Mouse (Mus musculus): ENCODE results near the gene Ap1m2. TPM values are rescaled to one million over a fixed set of nuclear protein-coding genes. Genes with fewer than 3 reads are reported as not detected.

The Ap1m2 gene
- polyA plus RNA-seq, 1 experiment from 2014 or later: 2.2 TPM

DNA sequence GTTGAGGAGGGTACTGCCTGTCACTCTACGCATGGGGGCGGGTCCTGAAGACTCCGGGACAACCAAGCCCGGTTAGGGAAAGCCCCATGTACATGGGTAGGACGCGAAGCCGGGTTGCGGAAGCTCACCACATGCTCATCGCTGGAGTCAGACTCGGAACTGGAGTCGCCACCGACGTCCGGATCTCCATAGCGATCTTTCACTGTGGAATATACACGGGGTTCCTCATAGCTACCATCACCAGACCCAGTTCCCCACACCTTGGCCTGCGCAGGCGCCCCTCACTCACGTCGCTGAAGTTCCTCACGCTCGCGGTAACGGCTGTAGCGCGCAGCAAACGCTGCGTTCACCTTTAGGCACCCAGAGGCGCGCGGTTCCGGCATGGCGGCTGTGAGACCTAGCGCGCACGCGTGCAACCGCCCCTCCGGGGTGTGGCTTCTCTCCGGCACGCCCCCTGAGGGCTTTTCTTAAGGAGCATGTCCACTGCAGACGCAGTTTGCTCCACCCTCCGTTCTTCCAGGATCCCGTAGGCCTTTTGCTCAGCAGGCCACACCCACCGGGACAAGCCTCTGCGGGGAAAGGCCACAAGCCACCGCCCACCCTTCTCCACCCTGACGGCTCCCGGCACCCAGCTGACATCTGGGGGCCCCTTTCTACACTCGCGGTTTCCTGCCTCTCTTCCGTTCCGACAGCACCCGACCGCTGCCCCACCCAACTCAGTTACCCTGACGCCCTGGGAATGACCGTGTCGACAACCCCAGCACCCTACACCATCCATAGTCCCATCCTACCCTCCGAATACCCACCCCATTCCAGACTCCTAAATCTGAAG, 24.4 kb downstream of the Ap1m2 start, which contains the start of gene Kri1:
Kri1 (minus strand) TSS at position 399 of the 832 bp plus-strand sequence.
- 1% methylated on average over 59 of the region's 59 CpGs for WGBS
- H3K27me3 ChIP-seq (ENCODE audit: control insufficient read depth, insufficient read depth, low read length): no peaks in the 10 kb centered on the region
- DNase-seq (ENCODE audit: low spot score) (peak; percentile 96), ATAC-seq (ENCODE audit: low FRiP score) (peak; percentile 82)
- peaks cover 33% of the 10 kb centered on the region for H3K4me1 ChIP-seq (replicated peaks; ENCODE audit: control insufficient read depth, insufficient read depth, low read length)
- H3K36me3 ChIP-seq (replicated peaks; ENCODE audit: control insufficient read depth, insufficient read depth): peaks cover 26% of the 10 kb centered on the region
- H3K4me2 ChIP-seq (replicated peaks): peak within 1 kb of the TSS; percentile 72
- no peaks in the 10 kb centered on the region for H3K9me3 ChIP-seq (ENCODE audit: control insufficient read depth, low read length)
- H3K9ac ChIP-seq: peak within 1 kb of the TSS; percentile 66
- H3K4me3 ChIP-seq (replicated peaks; ENCODE audit: low read length): peak within 1 kb of the TSS; percentile 51
- peak within 1 kb of the TSS; percentile 87 for H3K27ac ChIP-seq

DNA sequence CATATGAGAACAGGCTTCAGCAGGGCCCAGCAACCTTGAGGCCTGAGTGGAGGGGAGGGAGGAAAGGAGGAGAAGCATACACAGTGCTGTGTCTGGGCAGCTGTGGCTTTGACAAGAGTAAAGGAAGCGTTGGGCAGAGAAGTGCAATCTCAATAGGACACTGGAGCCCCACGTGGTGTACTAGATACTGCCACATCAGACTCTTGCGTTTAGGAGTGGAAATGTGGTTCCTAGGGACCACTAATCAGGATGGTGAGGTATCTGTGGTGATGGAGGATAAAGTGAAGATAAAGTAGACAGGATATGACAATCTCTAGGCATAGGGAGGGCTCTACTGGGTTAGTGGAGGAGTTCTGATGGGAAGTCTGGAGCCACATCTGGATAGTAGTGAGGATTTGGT, 25.4 kb downstream of the Ap1m2 start:
- peak overlapping the region; percentile 72 for H3K4me2 ChIP-seq (replicated peaks)
- H3K27ac ChIP-seq: peak overlapping the region; percentile 87; the same call in 1 of the 2 replicates
- H3K36me3 ChIP-seq (replicated peaks; ENCODE audit: control insufficient read depth, insufficient read depth): peaks cover 35% of the 10 kb centered on the region
- peak overlapping the region; percentile 66 for H3K9ac ChIP-seq
- H3K9me3 ChIP-seq (ENCODE audit: control insufficient read depth, low read length): no peaks in the 10 kb centered on the region
- ATAC-seq (ENCODE audit: low FRiP score) (no peak), DNase-seq (ENCODE audit: low spot score) (no peak)
- H3K4me3 ChIP-seq (replicated peaks; ENCODE audit: low read length): peak overlapping the region; percentile 51
- H3K27me3 ChIP-seq (ENCODE audit: control insufficient read depth, insufficient read depth, low read length): no peaks in the 10 kb centered on the region
- peaks cover 33% of the 10 kb centered on the region for H3K4me1 ChIP-seq (replicated peaks; ENCODE audit: control insufficient read depth, insufficient read depth, low read length)
- WGBS: 65% methylated on average over 3 of the region's 3 CpGs

DNA sequence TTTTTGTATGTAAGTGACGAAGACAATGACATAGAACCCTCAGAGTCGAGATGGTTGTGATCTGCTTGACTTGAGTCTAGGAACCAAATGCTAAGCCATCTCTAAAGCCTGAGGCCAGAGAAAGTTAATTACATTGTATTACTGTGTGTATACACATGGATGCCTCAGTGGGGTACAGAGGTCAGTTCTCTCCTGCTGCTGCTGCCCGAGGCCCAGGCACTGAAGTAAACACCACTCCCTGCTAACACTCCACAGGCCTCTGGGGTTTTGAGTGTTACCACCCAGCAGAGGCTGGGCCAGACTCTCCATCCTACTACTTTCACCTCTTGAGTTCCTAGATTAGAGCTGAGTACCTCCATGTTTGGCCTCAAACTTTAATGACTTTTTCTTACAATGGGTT, 28.1 kb downstream of the Ap1m2 start:
- Histone ChIP-seq H3K9ac (no peak overlapping the region), H3K36me3 (replicated peaks; ENCODE audit: control insufficient read depth, insufficient read depth) (peaks cover 62% of the 10 kb centered on the region), H3K4me1 (replicated peaks; ENCODE audit: control insufficient read depth, insufficient read depth, low read length) (peaks cover 20% of the 10 kb centered on the region)

DNA sequence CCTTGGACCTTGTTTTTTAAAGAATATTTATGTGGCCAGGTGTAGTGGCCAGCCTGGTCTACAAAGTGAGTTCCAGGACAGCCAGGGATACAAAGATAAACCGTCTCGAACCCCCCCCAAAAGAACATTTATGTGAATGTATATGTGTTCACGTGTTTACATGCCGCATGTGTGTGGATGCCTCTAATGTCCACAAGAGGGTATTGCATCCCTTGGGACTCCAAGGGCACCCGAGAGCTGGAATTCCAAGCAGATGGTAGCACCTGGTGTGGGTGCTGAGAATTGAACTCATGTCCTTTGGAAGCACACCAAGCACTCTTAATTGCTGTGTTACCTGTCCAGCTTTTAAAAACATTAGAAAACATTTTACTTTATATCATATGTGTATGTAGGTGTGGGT, 28.5 kb downstream of the Ap1m2 start:
- Histone ChIP-seq H3K27ac (no peak overlapping the region), H3K27me3 (ENCODE audit: control insufficient read depth, insufficient read depth, low read length) (no peaks in the 10 kb centered on the region), H3K9ac (no peak overlapping the region), H3K4me2 (replicated peaks) (no peak overlapping the region), H3K4me3 (replicated peaks; ENCODE audit: low read length) (no peak overlapping the region), H3K36me3 (replicated peaks; ENCODE audit: control insufficient read depth, insufficient read depth) (peaks cover 66% of the 10 kb centered on the region), H3K4me1 (replicated peaks; ENCODE audit: control insufficient read depth, insufficient read depth, low read length) (peaks cover 16% of the 10 kb centered on the region), H3K9me3 (ENCODE audit: control insufficient read depth, low read length) (no peaks in the 10 kb centered on the region)
- ATAC-seq (ENCODE audit: low FRiP score) (no peak), DNase-seq (ENCODE audit: low spot score) (no peak)
- WGBS: 96% methylated on average over 5 of the region's 5 CpGs

More for the DNA sequence above, 28.1 kb downstream of the Ap1m2 start:
- H3K9me3 ChIP-seq (ENCODE audit: control insufficient read depth, low read length): no peaks in the 10 kb centered on the region
- H3K4me2 ChIP-seq (replicated peaks): no peak overlapping the region
- no peaks in the 10 kb centered on the region for H3K27me3 ChIP-seq (ENCODE audit: control insufficient read depth, insufficient read depth, low read length)
- no peak overlapping the region for H3K27ac ChIP-seq
- DNase-seq (ENCODE audit: low spot score) (no peak), ATAC-seq (ENCODE audit: low FRiP score) (no peak)
- 81% methylated on average over 3 of the region's 3 CpGs for WGBS
- H3K4me3 ChIP-seq (replicated peaks; ENCODE audit: low read length): no peak overlapping the region

DNA sequence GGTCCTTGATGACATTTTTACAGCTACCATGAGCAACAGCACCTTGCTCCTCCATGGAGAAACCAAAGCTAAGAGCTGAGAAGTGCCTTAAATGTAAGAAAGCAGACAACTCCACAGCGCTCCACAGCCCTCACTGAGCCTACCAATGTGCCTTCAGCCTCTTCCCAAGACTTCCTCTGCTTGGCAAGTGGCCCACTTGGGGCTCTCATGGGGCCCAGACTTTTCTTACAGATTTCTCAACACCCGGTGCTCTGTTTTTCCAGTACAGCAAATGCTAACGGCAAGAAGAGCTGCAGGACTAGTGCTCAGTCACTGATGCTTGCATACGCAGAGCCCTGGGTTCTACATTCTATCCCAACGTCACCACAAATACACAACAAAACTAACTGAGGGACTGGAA, 34.4 kb downstream of the Ap1m2 start:
- no peak for DNase-seq (ENCODE audit: low spot score)
- H3K36me3 ChIP-seq (replicated peaks; ENCODE audit: control insufficient read depth, insufficient read depth): peaks cover 93% of the 10 kb centered on the region

DNA sequence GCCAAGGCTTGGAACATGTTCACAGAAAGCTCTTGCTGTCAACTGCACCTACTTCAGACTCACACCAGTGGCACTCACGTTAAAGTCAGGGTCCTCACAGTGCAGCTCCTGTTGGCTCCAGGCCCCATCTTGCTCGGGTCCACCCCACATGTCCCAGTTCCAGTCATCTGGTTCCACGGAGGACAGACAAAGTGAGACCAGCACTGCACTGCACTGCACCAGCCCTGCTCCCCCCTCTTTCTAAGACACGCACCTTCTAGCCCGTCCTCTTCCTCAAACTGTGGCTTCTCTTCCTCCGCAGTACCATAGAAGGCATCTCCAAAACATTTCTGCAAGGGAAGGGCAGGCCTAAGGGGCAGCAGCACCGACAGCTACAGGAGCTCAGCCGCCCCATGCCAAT, 35.8 kb downstream of the Ap1m2 start:
- Histone ChIP-seq H3K9me3 (ENCODE audit: control insufficient read depth, low read length) (no peaks in the 10 kb centered on the region), H3K27ac (no peak overlapping the region), H3K4me2 (replicated peaks) (no peak overlapping the region), H3K4me3 (replicated peaks; ENCODE audit: low read length) (no peak overlapping the region), H3K4me1 (replicated peaks; ENCODE audit: control insufficient read depth, insufficient read depth, low read length) (no peaks in the 10 kb centered on the region), H3K9ac (no peak overlapping the region), H3K27me3 (ENCODE audit: control insufficient read depth, insufficient read depth, low read length) (no peaks in the 10 kb centered on the region), H3K36me3 (replicated peaks; ENCODE audit: control insufficient read depth, insufficient read depth) (peaks cover 94% of the 10 kb centered on the region)
- DNase-seq (ENCODE audit: low spot score): no peak
- 92% methylated on average over 8 of the region's 8 CpGs for WGBS
- no peak for ATAC-seq (ENCODE audit: low FRiP score)

More for the DNA sequence above, 34.4 kb downstream of the Ap1m2 start:
- H3K9ac ChIP-seq: no peak overlapping the region
- H3K27me3 ChIP-seq (ENCODE audit: control insufficient read depth, insufficient read depth, low read length): no peaks in the 10 kb centered on the region
- H3K4me2 ChIP-seq (replicated peaks): no peak overlapping the region
- no peak overlapping the region for H3K27ac ChIP-seq
- no peaks in the 10 kb centered on the region for H3K4me1 ChIP-seq (replicated peaks; ENCODE audit: control insufficient read depth, insufficient read depth, low read length)
- H3K4me3 ChIP-seq (replicated peaks; ENCODE audit: low read length): no peak overlapping the region
- WGBS: 93% methylated on average over 5 of the region's 5 CpGs
- H3K9me3 ChIP-seq (ENCODE audit: control insufficient read depth, low read length): no peaks in the 10 kb centered on the region
- no peak for ATAC-seq (ENCODE audit: low FRiP score)

DNA sequence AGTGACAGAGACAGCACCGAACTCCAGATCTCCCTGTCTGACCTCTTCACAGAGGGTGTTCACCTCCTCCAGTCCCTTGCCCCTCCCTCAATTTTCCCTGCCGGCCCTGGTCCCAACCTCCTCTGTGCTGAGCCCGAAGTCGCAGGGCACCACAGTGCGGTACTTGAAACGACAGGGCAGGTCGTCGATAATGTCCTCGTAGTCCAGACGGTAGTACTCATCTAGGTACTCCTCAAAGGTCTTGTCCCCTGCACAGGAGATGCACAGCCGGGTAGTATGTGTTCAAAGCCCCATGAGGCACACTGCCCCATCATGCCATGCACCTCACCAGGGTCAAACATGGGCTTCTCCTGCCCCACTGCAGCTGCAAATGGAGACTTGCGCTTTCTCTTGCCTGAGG, 36.4 kb downstream of the Ap1m2 start:
- Histone ChIP-seq H3K4me3 (replicated peaks; ENCODE audit: low read length) (no peak overlapping the region), H3K9ac (no peak overlapping the region), H3K4me1 (replicated peaks; ENCODE audit: control insufficient read depth, insufficient read depth, low read length) (no peaks in the 10 kb centered on the region), H3K4me2 (replicated peaks) (no peak overlapping the region), H3K36me3 (replicated peaks; ENCODE audit: control insufficient read depth, insufficient read depth) (peaks cover 94% of the 10 kb centered on the region), H3K27me3 (ENCODE audit: control insufficient read depth, insufficient read depth, low read length) (no peaks in the 10 kb centered on the region), H3K9me3 (ENCODE audit: control insufficient read depth, low read length) (no peaks in the 10 kb centered on the region), H3K27ac (no peak overlapping the region)
- ATAC-seq (ENCODE audit: low FRiP score): no peak
- WGBS: 94% methylated on average over 12 of the region's 12 CpGs
- DNase-seq (ENCODE audit: low spot score): no peak

DNA sequence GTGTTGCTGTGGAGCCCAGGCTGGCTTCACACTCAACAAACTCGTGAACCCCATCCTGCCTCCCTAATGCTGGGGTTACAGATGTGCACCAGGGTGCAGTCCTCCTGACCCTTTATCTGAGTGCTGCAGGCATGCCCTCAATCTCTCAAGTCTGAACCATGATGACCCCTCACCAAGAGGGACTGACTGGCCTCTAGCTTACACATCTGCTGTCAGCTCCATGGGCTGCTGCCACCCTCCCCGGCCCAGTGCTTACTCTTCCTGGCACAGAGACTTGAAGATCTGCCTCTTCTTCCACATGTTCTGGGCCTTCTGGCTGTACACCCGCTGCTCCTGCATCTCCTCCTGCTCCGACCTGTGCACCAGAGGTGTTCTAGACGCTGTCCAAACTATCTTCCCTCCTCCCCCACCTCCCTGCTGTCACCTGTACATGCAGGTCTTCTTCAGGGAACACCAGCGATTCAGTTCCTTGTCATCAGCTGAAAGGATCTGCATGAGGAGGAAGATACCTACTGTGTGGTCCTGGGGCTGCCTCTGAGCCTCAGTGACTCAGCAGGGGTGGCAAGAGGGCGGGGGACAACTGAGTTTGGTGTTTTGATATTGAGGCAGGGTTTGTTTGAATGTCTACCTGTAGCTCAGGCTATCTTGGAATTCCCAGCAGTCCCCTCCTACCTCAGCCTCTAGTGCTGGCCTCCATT, 37.0 kb downstream of the Ap1m2 start:
- Histone ChIP-seq H3K27ac (no peak overlapping the region), H3K4me1 (replicated peaks; ENCODE audit: control insufficient read depth, insufficient read depth, low read length) (no peaks in the 10 kb centered on the region), H3K27me3 (ENCODE audit: control insufficient read depth, insufficient read depth, low read length) (no peaks in the 10 kb centered on the region), H3K9me3 (ENCODE audit: control insufficient read depth, low read length) (no peaks in the 10 kb centered on the region), H3K9ac (no peak overlapping the region), H3K36me3 (replicated peaks; ENCODE audit: control insufficient read depth, insufficient read depth) (peaks cover 95% of the 10 kb centered on the region), H3K4me2 (replicated peaks) (no peak overlapping the region), H3K4me3 (replicated peaks; ENCODE audit: low read length) (no peak overlapping the region)
- no peak for DNase-seq (ENCODE audit: low spot score)
- ATAC-seq (ENCODE audit: low FRiP score): no peak
- 87% methylated on average over 7 of the region's 7 CpGs for WGBS

DNA sequence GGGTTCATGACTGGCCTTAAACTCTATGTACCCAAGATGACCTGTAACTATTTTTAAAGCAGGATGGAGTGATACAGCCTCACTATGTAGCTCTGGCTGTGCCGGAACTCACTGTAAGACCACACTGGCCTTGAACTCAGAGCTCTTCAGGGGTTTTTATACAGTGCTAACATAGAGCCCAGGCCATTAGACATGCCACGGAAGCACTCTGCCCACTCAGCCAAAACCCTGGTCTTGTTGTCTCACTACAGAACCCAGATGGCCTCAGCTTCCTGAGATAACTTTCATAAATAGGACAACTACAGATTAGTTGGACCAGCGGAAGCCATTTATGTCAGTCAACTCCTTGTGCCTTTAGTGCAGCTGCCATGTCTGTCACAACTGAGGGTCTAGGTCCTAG, 37.8 kb downstream of the Ap1m2 start:
- H3K4me1 ChIP-seq (replicated peaks; ENCODE audit: control insufficient read depth, insufficient read depth, low read length): no peaks in the 10 kb centered on the region
- no peak overlapping the region for H3K4me2 ChIP-seq (replicated peaks)
- H3K9me3 ChIP-seq (ENCODE audit: control insufficient read depth, low read length): no peaks in the 10 kb centered on the region
- H3K27me3 ChIP-seq (ENCODE audit: control insufficient read depth, insufficient read depth, low read length): no peaks in the 10 kb centered on the region
- no peak overlapping the region for H3K9ac ChIP-seq
- ATAC-seq (ENCODE audit: low FRiP score): no peak
- H3K4me3 ChIP-seq (replicated peaks; ENCODE audit: low read length): no peak overlapping the region
- no peak overlapping the region for H3K27ac ChIP-seq
- H3K36me3 ChIP-seq (replicated peaks; ENCODE audit: control insufficient read depth, insufficient read depth): peaks cover 93% of the 10 kb centered on the region
- 96% methylated on average over 3 of the region's 3 CpGs for WGBS
- no peak for DNase-seq (ENCODE audit: low spot score)
